Mouse (Mus musculus) gastrocnemius, adult 18-20 months (tissue): ENCODE results near the gene Dnajc3. TPM values are rescaled to one million over a fixed set of nuclear protein-coding genes. Genes with fewer than 3 reads are reported as not detected.

Experiments used
- DNase-seq: peaks from one replicate; pipeline ENCODE4 v3.0.0; 2021; ENCODE audit warnings: low spot score
- long read RNA-seq, 2 experiments: library from polyadenylated mRNA; stranded (forward); transcript quantifications; one replicate each; pipeline ENCODE4 v2.0.0; 2021
- total RNA-seq, 2 experiments: library from RNA; stranded (reverse); gene quantifications; 2 replicates each; pipeline ENCODE4 v1.2.3; 2021

Dnajc3 gene
- total RNA-seq = 10 to 100 TPM; 17.7 to 23.0 TPM
- long read RNA-seq, experiment 1, full-length matches to known transcripts = 47 of 60 reads
- long read RNA-seq, experiment 1, partial matches to known transcripts = 3 of 60 reads
- long read RNA-seq, experiment 1, other reads (novel, unspliced or antisense) = 10 of 60 reads
- long read RNA-seq, experiment 2, full-length matches to known transcripts = 45 of 58 reads
- long read RNA-seq, experiment 2, partial matches to known transcripts = 3 of 58 reads
- long read RNA-seq, experiment 2, other reads (novel, unspliced or antisense) = 10 of 58 reads

- DNase-seq = peak; percentile 99
Observed at GRCm38 (mm10) chr14:118937533-118938492, at the start of gene Dnajc3. Gene Dnajc3 (plus strand): TSS chr14:118937976.

- DNase-seq = no peak
Observed at GRCm38 (mm10) chr14:118890101-118890500, 47.7 kb upstream of the Dnajc3 start.

- no peak for DNase-seq
Observed at GRCm38 (mm10) chr14:118895228-118895627, 42.5 kb upstream of the Dnajc3 start.

GRCm38 (mm10) chr14:118895655-118896054 lies 42.1 kb upstream of the Dnajc3 start:
- no peak for DNase-seq

GRCm38 (mm10) chr14:118899940-118900339 lies 37.8 kb upstream of the Dnajc3 start:
- no peak for DNase-seq

GRCm38 (mm10) chr14:118900911-118901310 lies 36.9 kb upstream of the Dnajc3 start:
- DNase-seq = no peak

- no peak for DNase-seq
Observed at GRCm38 (mm10) chr14:118903397-118903796, 34.4 kb upstream of the Dnajc3 start.

GRCm38 (mm10) chr14:118903867-118904562 lies 33.8 kb upstream of the Dnajc3 start:
- no peak for DNase-seq

- no peak for DNase-seq
Observed at GRCm38 (mm10) chr14:118907592-118907991, 30.2 kb upstream of the Dnajc3 start.

GRCm38 (mm10) chr14:118909872-118910271 lies 27.9 kb upstream of the Dnajc3 start:
- DNase-seq = peak; percentile 57

GRCm38 (mm10) chr14:118910332-118911222 lies 27.2 kb upstream of the Dnajc3 start:
- peak; percentile 81 for DNase-seq

- no peak for DNase-seq
Observed at GRCm38 (mm10) chr14:118911521-118911920, 26.3 kb upstream of the Dnajc3 start.

- DNase-seq = no peak
Observed at GRCm38 (mm10) chr14:118913651-118914050, 24.1 kb upstream of the Dnajc3 start.

GRCm38 (mm10) chr14:118919025-118919424 lies 18.8 kb upstream of the Dnajc3 start:
- no peak for DNase-seq

- DNase-seq = no peak
Observed at GRCm38 (mm10) chr14:118920654-118921053, 17.1 kb upstream of the Dnajc3 start.

- DNase-seq = no peak
Observed at GRCm38 (mm10) chr14:118922251-118922650, 15.5 kb upstream of the Dnajc3 start.

- no peak for DNase-seq
Observed at GRCm38 (mm10) chr14:118922667-118923184, 15.1 kb upstream of the Dnajc3 start.

- peak; percentile 60 for DNase-seq
Observed at GRCm38 (mm10) chr14:118924673-118925615, 12.8 kb upstream of the Dnajc3 start, which contains the start of gene Dzip1. Gene Dzip1 (minus strand): TSS chr14:118925460.

- no peak for DNase-seq
Observed at GRCm38 (mm10) chr14:118928565-118928964, 9.2 kb upstream of the Dnajc3 start.
